Mouse (Mus musculus) heart, adult 2 months (tissue): ENCODE data around the gene Appl1.

Source experiments
- CTCF ChIP-seq: fragments of 200-600 bp; IDR thresholded peaks from 2 replicates; pipeline ENCODE4 v1.8.1; 2022; ENCODE audit warnings: antibody characterized with exemption, mild to moderate bottlenecking, moderate library complexity
- POLR2A ChIP-seq: fragments of 200-500 bp; IDR thresholded peaks from 2 replicates; pipeline ENCODE4 v1.6.1; 2011; ENCODE audit warnings: mild to moderate bottlenecking, low read depth, low read length, control low read depth; ENCODE audit not compliant: insufficient read depth

- TF ChIP-seq CTCF (no peak), POLR2A (no peak)
These were observed 8.8 kb upstream of the Appl1 start for GRCm38 (mm10) chr14:26979808-26980207.
